Mouse (Mus musculus) cortical plate, adult 2 months (tissue): Measurements from ENCODE around the gene Eif4g3.

Source experiments
- CTCF ChIP-seq: fragments of 200-500 bp; IDR thresholded peaks from 2 replicates; pipeline ENCODE4 v1.5.1; 2011; ENCODE audit warnings: mild to moderate bottlenecking, control low read depth, low read length; ENCODE audit not compliant: insufficient read depth; ENCODE audit errors: extremely low read depth
- POLR2A ChIP-seq: fragments of 200-500 bp; IDR thresholded peaks from 2 replicates; pipeline ENCODE4 v1.6.1; 2011; ENCODE audit warnings: mild to moderate bottlenecking, low read length, control low read depth; ENCODE audit not compliant: insufficient read depth; ENCODE audit errors: extremely low read depth

DNA sequence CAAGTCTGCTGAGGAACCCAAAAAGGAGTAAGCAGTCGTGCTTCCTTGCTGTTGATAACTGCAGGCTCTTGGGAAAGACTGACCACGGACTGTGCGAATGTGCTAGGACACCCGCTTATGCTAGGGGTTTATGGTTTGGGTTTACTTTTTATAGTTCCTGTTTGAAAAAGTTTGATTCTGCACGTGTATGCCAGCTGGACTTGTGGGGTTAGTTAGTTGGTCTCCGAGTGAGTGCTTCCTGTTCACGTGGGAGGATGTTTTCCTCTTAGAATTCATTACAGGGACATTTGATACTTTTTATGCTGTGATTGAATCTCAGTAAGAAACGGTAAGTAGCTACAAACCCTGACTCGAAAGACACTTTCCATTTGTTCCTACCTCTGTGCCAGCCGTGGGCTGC is 230.8 kb downstream of the Eif4g3 start:
- TF ChIP-seq POLR2A (no peak), CTCF (no peak)
